Mouse (Mus musculus): ENCODE measurements around the gene Erap1. TPM values are rescaled to one million over a fixed set of nuclear protein-coding genes. Genes with fewer than 3 reads are reported as not detected.
"Not testable (repeated sequence)": the region's sequence is repeated elsewhere in the genome, so short reads cannot be mapped to it uniquely, and the experiment has no call there.

The Erap1 gene
- total RNA-seq (2015; ENCODE audit: low replicate concordance): 36.8 and 66.7 TPM in 2 replicates
- total RNA-seq (2017; ENCODE audit: low replicate concordance): 9.8 and 10.6 TPM in 2 replicates

DNA sequence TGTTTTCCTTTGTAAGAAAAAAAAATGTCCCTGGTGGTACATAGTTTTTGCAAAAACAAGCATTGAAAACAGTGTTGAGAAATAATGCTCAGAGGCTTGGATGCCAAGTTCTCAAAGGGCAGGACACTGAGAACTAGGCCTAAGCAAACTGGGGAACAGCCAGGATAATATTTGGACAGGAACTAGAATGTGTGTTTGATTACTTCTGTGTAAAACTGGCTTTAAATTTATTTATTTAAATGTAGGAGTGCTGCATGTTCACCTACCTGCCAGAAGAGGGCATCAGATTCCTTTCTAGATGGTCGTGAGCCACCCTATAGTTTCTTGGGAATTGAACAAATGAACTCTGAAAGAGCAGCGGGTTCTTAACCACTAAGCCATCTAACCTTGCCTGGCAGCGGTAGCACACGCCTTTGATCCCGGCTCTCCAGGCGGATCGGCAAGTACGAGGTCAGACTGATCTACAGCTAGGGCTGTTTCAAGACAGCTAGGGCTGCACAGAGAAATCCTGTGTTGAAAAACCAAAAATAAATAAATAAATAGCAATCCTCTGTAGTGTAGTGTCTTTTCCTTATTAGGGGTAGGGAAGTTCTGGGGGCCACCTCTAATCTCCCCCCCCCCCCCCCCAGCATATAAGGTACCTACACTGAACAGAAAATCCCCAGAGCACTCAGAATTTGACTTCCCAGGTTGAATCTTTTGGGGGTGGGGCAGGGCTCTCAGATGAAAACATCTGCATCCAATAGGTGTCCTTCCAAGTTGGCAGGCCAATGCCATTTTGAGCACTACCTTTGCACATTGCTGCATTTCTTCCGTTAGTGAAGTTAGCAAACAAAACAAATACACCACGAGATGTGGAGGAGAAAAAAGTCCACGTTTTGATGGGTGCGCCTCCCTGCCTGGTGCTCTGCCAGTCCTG is at the start of gene Erap1:
Gene Erap1, plus strand, starts transcription at position 776 of the 919 bp plus-strand sequence.
- peak; percentile 74 for ATAC-seq (replicated peaks; ENCODE audit: low FRiP score, poor library complexity, severe bottlenecking)

DNA sequence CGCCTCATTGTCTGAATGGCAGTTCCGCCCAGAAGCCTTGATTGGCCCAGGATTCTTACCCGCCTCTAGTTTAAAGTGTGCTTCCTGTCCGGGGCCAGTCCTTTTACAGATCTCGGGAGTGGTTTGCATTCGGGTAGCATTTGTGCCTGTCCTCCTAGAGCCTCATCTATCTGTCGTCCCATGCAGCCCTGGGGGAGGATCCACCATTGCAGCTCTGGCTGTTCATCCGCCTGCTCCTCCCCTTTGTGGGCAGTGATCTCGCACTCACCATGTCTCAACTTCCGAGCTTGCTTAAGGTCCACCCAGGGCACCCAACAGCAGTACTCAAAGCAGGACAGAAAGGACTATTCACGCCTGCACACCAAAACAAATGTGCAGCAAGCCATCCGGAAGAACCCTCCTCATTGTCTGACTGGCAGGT is 48.0 kb upstream of the Erap1 start:
- not testable (repeated sequence) for ATAC-seq (replicated peaks; ENCODE audit: low FRiP score, poor library complexity, severe bottlenecking)

DNA sequence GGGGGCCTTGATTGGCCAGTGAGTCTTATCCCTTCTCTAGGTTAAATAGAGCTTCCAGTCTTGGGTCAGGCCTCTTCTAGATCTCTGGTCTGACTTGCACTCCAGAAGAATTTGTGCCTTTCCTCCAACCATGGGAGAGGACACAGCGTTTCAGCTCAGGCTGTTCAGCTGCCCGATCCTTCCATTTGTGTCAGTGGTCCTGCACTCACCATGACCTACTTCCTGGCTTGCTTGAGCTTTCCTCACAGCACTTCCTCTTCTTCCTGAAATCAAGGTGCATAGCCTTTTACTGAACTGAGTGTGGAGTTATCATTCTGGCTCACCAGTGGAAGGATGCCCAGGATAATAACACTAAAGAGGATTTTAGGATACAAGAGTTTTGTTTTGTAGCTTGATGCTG is 47.5 kb upstream of the Erap1 start:
- not testable (repeated sequence) for ATAC-seq (replicated peaks; ENCODE audit: low FRiP score, poor library complexity, severe bottlenecking)

DNA sequence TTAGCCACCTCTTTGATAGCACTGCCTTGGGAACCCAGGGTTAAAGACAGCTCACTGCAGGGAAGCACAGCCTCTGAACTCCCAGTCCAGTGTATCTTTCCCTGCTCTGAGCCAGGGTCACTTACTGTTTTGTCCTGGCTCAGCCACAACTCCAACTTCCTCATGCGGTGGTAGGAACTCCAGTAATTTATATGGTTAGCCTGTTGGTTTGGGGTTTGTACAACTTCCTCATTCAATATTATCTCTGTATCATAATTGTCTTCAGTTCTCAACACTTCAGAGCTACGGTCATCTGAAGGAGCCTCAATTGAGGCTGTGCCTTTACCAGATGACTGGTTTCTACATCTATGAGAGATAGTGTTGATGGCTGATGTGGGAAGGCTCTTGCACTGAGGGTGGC is 42.3 kb upstream of the Erap1 start:
- ATAC-seq (replicated peaks; ENCODE audit: low FRiP score, poor library complexity, severe bottlenecking): not testable (repeated sequence)

DNA sequence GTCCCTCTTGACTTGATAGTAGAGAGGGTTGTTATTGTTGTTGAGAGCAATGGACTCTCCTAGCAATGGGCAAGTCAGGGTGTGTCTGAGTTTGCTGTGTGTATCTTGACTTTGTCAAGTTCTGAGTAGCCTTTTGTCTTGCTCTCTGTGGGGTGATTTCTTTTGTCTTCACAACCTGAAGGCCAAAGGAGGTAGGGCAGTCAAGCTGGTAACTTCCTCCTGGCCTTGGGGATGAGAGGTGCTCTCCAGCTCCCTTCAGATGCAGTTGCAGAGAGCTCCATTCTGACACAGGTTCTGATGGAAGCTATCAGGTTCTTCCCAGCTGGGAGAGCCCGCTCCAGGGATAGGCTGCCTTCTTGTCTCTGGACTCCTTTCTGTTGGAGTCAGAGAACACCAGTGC is 37.6 kb upstream of the Erap1 start:
- not testable (repeated sequence) for ATAC-seq (replicated peaks; ENCODE audit: low FRiP score, poor library complexity, severe bottlenecking)

DNA sequence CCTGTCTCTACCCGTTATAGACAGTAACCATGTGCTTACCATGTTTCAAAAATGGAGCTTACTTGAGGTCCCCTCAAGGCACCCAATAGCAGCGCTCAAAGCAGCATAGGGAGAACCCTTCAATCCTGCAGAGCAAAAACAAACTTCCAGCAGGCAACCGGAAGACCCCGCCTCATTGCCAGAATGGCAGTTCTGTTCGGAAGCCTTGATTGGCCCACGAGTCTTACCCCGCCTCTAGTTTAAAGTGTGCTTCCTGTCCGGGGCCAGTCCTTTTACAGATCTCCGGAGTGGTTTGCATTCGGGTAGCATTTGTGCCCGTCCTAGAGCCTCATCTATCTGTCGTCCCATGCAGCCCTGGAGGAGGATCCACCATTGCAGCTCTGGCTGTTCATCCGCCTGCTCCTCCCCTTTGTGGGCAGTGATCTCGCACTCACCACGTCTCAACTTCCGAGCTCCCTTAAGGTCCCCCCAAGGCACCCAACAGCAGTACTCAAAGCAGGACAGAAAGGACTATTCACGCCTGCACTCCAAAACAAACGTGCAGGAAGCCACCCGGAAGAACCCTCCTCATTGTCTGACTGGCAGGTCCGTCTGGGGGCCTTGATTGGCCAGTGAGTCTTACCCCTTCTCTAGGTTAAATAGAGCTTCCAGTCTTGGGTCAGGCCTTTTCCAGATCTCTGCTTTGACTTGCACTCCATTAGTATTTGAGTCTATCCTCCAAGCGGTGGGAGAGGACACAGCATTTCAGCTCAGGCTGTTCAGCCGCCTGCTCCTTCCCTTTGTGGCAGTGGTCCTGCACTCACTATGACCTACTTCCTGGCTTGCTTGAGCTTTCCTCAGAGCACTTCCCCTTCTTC is 22.0 kb upstream of the Erap1 start:
- peak; percentile 81 for ATAC-seq (replicated peaks; ENCODE audit: low FRiP score, poor library complexity, severe bottlenecking)

DNA sequence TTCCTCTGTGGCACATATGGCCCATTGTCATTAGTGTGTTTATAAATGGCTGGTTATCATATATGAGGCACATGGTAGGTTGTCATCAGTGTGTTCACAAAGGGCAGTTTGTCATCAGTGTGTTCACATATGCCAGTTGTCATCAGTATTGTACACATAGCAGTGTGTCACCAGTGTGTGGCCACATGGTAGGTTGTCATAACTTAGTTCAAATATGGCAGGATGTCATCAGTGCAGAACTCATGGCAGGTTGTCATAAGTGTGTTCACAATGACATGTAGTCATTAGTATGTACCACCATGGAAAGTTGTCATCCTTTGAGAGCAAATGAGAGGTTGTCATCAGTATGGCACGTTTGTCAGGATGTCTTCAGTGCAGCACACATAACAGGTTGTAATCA is 7.0 kb upstream of the Erap1 start:
- ATAC-seq (replicated peaks; ENCODE audit: low FRiP score, poor library complexity, severe bottlenecking): no peak

DNA sequence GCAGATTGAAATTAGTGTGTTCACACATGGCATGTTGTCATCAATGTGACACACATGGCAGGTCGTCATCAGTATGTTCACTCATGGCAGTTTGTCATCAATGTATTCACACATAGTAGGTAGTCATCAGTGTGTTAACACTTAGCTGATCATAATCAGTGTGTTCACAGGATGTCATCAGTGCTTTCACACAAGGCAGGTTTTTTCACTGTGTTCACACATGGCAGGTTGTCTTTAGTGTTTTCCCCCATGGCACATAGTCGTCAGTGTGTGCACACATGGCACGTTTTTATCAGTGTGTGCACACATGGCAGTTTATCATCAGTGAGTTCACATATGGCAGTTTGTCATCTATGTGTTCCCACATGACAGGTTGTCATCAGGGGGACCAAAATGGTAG is 6.5 kb upstream of the Erap1 start:
- no peak for ATAC-seq (replicated peaks; ENCODE audit: low FRiP score, poor library complexity, severe bottlenecking)

DNA sequence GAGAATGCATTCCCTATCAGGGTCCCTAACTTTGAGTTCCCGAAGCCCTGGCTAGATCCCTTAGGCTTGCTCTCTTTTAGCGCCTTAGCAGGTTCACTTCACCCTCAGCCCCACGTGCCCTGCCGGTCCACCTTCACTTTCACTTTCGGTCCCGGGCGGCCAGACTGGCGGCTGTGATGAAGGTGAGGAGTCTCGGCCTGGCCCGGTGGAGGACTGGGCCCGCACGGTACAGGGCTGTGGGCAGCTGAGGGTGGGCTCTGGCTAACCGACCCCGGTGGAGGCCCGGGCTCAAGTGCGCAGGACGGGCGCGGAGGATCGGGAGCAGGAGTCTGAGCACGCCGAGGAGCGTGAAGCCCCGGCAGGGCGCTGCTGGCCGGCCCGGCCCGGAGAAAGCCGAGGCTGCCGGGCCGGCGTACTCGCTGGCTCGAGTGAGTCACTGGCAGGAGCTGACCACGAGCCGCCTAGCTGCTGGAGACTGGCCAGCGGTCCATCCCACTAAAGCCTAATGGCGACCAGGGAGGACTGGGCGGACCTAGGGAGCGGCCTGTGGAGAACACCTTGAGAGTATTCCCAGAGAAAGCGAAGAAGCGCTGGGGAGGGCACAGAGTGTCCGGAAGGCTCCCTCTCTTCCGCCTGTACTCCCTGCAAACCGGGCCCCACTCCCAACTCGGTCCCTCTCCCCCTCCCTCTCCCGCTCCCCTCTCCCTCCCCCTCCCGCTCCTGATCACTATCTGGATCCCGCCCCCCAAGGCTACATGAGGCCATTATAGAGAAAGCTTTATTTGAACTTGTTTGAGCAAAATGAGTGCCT is 549 bp downstream of the Erap1 start:
- peak; percentile 83 for ATAC-seq (replicated peaks; ENCODE audit: low FRiP score, poor library complexity, severe bottlenecking)

DNA sequence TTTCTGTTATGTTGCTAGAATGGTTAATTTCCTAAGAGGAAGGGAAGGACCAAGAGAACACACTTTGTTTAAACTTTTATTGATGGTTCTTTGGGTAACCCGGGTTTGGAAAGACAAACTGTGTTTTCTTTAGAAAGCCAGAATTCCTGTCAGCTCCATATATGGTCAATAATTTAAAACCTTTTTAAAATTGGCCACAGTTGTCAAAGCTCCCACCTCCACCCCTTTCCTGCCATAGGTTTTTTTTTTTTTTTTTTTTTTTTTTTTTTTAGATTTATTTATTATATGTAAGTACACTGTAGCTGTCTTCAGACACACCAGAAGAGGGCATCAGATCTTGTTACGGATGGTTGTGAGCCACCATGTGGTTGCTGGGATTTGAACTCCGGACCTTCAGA is 1.2 kb downstream of the Erap1 start:
- not testable (repeated sequence) for ATAC-seq (replicated peaks; ENCODE audit: low FRiP score, poor library complexity, severe bottlenecking)

DNA sequence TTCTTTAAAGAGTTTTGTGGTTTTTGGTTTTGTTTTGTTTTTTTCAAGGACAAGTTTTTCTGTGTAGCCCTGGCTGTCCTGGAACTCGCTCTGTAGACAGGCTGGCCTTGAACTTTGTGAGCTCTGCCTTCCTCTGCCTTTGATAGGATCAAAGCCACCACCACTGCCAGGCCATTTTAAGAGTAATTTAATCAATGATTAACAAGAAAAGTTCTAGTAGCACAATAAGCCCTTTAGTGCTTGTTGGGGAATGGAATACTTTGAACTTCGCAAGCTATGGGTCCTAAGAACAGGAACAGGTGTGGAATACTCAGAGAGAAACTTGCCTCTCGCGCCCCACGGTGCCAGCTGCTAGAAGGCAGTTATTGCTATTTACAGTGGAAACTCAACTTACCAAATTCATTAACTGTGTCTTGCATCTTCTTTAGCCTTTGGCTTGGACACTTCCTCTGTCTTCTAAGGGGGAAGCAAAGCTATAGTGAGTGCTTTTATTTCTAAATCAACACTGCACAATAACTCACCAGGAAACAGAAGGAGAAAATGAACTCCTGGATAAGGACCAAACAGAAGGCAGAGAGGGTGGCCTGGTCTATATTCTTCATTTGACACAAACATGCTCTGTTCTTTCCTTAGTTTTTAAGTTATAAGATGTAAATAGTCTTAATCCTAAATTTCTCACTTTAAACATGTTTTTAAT is 56.3 kb downstream of the Erap1 start:
- no peak for ATAC-seq (replicated peaks; ENCODE audit: low FRiP score, poor library complexity, severe bottlenecking)

DNA sequence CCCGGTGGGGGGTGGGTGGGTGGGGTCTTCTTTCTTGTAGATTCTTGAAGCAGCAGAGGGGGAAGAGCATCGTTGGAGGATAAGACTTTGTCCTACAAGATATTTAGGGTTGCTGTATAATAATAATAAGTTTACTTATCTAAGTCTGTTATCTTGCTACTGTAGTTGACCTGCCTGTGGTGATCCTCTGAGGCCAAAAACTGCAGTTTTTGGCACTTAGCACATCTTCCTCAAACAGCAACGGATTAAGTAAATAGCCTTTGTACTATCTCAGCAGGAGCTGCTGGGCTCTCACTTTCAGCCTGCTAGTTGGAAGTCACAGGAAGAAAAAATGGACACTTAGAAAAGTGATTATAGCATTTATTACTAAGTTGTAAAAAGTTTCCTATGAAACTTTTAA is 56.9 kb downstream of the Erap1 start:
- no peak for ATAC-seq (replicated peaks; ENCODE audit: low FRiP score, poor library complexity, severe bottlenecking)

DNA sequence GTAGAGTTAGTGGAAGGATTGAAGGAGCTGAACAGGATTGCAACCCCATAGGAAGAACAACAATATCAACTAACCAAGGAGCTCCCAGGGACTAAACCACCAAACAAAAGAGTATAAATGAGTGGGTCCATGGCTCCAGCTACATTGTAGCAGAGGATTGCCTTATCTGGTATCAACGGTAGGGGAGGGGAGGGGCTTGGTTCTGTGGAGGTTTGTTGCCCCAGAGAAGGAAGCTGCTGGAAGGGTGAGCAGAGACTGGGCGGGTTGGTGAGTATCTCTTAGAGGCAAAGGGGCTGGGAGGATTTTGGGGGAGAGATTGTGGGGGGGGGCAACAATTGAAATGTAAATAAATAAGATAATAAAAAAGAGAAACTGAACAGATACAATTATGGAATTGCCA is 79.6 kb downstream of the Erap1 start:
- no peak for ATAC-seq (replicated peaks; ENCODE audit: low FRiP score, poor library complexity, severe bottlenecking)

DNA sequence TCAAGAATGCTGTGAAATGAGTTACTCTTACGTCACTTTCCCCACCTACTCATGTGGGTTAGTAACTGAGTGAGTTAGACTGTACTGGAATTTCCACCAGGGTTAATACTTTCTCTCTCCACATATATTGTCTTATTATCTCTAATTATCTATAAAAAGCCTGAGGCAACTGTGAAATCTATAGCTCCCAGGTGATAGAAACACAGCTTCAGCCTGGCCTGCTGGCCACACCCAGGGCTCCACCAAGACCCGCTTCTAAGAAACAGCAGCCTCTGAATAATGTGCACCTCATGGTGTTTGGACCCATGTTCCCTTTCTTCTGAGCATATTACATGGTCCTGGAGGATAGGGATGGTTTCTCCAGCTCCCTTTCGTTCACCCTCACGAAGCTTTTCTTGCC is 94.4 kb downstream of the Erap1 start:
- peak; percentile 59 for ATAC-seq (replicated peaks; ENCODE audit: low FRiP score, poor library complexity, severe bottlenecking)

DNA sequence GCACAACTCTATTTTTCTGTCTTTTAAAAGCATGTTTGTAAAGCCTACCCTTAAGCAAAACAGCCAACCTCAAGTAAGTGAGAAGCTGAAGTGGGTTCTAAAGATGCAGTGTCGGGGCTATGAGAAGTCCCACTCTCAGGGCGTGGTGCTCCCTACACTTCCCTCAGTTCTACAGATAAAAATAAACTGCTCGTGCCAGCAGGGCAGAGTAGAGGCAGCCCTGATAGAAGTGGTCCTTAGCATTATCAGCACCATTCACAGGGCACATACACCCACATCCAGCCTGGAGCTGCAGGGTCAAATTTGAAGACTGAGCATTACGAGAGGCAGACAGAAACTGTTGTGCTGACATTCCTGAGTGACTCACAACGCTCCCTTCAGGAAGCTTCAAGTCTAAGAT is 96.5 kb downstream of the Erap1 start:
- ATAC-seq (replicated peaks; ENCODE audit: low FRiP score, poor library complexity, severe bottlenecking): peak; percentile 94

DNA sequence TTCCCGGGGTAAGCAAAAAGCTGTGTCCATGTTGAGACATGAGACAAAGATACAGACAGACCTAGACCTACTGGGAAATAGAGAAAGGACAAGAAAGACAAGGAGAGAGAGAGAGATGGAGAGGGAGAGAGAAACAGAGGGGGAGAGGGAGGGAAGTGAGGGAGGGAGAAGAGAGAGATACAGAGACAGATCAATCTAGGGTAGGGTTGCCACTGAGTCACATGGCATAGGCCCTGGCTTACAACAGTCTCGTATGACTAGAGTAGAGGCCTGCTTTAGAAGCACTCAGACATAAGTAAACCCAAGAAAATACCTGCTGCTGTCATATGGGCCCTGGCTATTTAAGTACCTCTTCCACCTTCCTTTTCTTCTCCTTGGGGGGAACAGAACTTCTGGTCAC is 97.0 kb downstream of the Erap1 start:
- ATAC-seq (replicated peaks; ENCODE audit: low FRiP score, poor library complexity, severe bottlenecking): peak; percentile 51

All from erythroid progenitor cell, adult 5-6 weeks (primary cell).